9 mouse cellular contexts compared by ENCODE assay signal in the genomic region with DNA sequence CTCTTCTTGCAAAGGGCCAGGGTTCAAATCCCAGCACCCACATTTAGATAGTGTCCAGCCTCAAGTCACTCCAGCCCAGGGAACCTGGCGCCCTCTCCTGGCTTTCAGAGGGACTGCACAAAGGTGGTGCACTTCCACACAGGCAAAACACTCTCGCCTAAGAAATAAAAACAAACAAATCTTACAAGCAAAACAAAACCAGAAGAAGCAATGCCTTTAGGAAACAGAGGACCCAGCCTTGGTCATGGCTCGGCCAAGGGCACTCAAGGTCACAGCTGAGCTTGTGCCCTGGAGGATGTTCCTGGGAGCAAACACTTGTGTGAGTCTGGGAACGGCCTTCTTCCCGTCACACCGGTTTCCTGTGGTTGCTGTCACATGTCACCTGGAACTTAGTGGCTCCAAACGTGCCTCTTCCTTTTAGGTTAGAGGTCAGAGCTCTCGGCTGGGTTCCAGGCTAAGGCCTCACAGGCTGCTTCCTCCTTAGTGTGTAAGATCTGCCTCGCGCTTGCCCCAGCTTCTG.
DNase-seq lines count a peak whose midpoint lies in the region; ATAC-seq lines count a peak whose summit lies in the region.
"Had no signal": no experiment of that assay in that cellular context is flagged by ENCODE, and none has a peak within 500 bp of the region (broad histone marks: within the 10 kb centered on the region; RNA-seq: fewer than 3 reads in every experiment).

No protein-coding gene starts in this region.

- no peak for ATAC-seq in forebrain, embryonic 12.5 days (ENCODE audit: low FRiP score)
- no peak for ATAC-seq in forebrain, embryonic 14.5 days
- ATAC-seq in heart, embryonic 11.5 days (replicated peaks; ENCODE audit: insufficient number of reproducible peaks, low FRiP score, low TSS enrichment): no peak
- ATAC-seq in megakaryocyte progenitor cell, adult 5-6 weeks (replicated peaks; ENCODE audit: poor library complexity): peak; percentile 54

- WGBS in forebrain, embryonic 12.5 days: 67% methylated on average over 10 of the region's 10 CpGs
- WGBS in forebrain, embryonic 14.5 days: 68% methylated on average over 10 of the region's 10 CpGs
- WGBS in heart, embryonic 11.5 days (ENCODE audit: insufficient replicate concordance): 38% methylated on average over 10 of the region's 10 CpGs

- H3K4me3 ChIP-seq in forebrain, embryonic 12.5 days (replicated peaks): no peak overlapping the region
- no peak overlapping the region for H3K4me3 ChIP-seq in forebrain, embryonic 14.5 days (ENCODE audit: low read depth, low read length)
- no peak overlapping the region for H3K4me3 ChIP-seq in heart, embryonic 11.5 days (ENCODE audit: low read depth, low read length)
- H3K4me3 ChIP-seq: midbrain, embryonic 12.5 days had no signal

- peaks cover 52% of the 10 kb centered on the region for H3K4me1 ChIP-seq in forebrain, embryonic 12.5 days
- peaks cover 8% of the 10 kb centered on the region for H3K4me1 ChIP-seq in forebrain, embryonic 14.5 days (ENCODE audit: control insufficient read depth, insufficient read depth, low read length)
- H3K4me1 ChIP-seq in heart, embryonic 11.5 days (ENCODE audit: control insufficient read depth, insufficient read depth, low read length): peaks cover 43% of the 10 kb centered on the region

- peaks cover 7% of the 10 kb centered on the region; the same call in 1 of the 2 replicates for H3K27me3 ChIP-seq in forebrain, embryonic 12.5 days
- H3K27me3 ChIP-seq in forebrain, embryonic 14.5 days (replicated peaks; ENCODE audit: control insufficient read depth, insufficient read depth, low read length): no peaks in the 10 kb centered on the region
- H3K27me3 ChIP-seq in heart, embryonic 11.5 days (ENCODE audit: control insufficient read depth, insufficient read depth, low read length): no peaks in the 10 kb centered on the region

- no peak overlapping the region for H3K4me2 ChIP-seq in forebrain, embryonic 12.5 days
- H3K4me2 ChIP-seq in forebrain, embryonic 14.5 days (ENCODE audit: low read length): no peak overlapping the region
- no peak overlapping the region for H3K4me2 ChIP-seq in heart, embryonic 11.5 days
- H3K4me2 ChIP-seq: midbrain, embryonic 12.5 days had no signal

- no peaks in the 10 kb centered on the region for H3K36me3 ChIP-seq in forebrain, embryonic 12.5 days (replicated peaks)
- no peaks in the 10 kb centered on the region for H3K36me3 ChIP-seq in forebrain, embryonic 14.5 days (ENCODE audit: control insufficient read depth, insufficient read depth, low read length)
- no peaks in the 10 kb centered on the region for H3K36me3 ChIP-seq in heart, embryonic 11.5 days (ENCODE audit: control insufficient read depth, insufficient read depth, low read length)
- H3K36me3 ChIP-seq: midbrain, embryonic 12.5 days had no signal

- no peaks in the 10 kb centered on the region for H3K9me3 ChIP-seq in forebrain, embryonic 12.5 days
- H3K9me3 ChIP-seq in forebrain, embryonic 14.5 days (replicated peaks; ENCODE audit: control insufficient read depth, low read length): no peaks in the 10 kb centered on the region
- H3K9me3 ChIP-seq in heart, embryonic 11.5 days (replicated peaks; ENCODE audit: control insufficient read depth, low read length): no peaks in the 10 kb centered on the region
- H3K9me3 ChIP-seq: midbrain, embryonic 12.5 days had no signal

- no peak for DNase-seq in forebrain, embryonic 14.5 days (ENCODE audit: low spot score)
- peak; percentile 35 to 59 for DNase-seq in adrenal gland, adult 18-20 months (ENCODE audit: low spot score in 2 of 2)
- DNase-seq in kidney, postnatal 14 days: peak; percentile 87
- DNase-seq in cerebellum, postnatal 36 days: no peak
- DNase-seq in left cerebral cortex, adult 11 months (ENCODE audit: low spot score): no peak

- H3K9ac ChIP-seq in forebrain, embryonic 12.5 days: no peak overlapping the region
- no peak overlapping the region for H3K9ac ChIP-seq in forebrain, embryonic 14.5 days (ENCODE audit: low read length)
- H3K9ac ChIP-seq in heart, embryonic 11.5 days (ENCODE audit: low read depth, low read length): peak overlapping the region; percentile 56; the same call in 1 of the 2 replicates
- H3K9ac ChIP-seq: midbrain, embryonic 12.5 days had no signal

- peak overlapping the region; percentile 42; the same call in 1 of the 2 replicates for H3K27ac ChIP-seq in forebrain, embryonic 12.5 days
- H3K27ac ChIP-seq in forebrain, embryonic 14.5 days (ENCODE audit: low read depth, low read length): no peak overlapping the region
- peak overlapping the region; percentile 67 for H3K27ac ChIP-seq in heart, embryonic 11.5 days (ENCODE audit: low read depth, low read length)
- H3K27ac ChIP-seq: midbrain, embryonic 12.5 days had no signal

Comparison
In these comparisons a context has a peak if more than half of its experiments do, and no peak if none do; other contexts are left out.
1. DNase-seq: peak in adrenal gland, adult 18-20 months (2 of 2) and kidney, postnatal 14 days (single experiment); none in forebrain, embryonic 14.5 days (single experiment), cerebellum, postnatal 36 days (0 of 2) and left cerebral cortex, adult 11 months (single experiment).